Mouse (Mus musculus): ENCODE results near the gene Lsm6.
"Not testable (repeated sequence)": the region's sequence is repeated elsewhere in the genome, so short reads cannot be mapped to it uniquely, and the experiment has no call there.

Gene Lsm6

DNA sequence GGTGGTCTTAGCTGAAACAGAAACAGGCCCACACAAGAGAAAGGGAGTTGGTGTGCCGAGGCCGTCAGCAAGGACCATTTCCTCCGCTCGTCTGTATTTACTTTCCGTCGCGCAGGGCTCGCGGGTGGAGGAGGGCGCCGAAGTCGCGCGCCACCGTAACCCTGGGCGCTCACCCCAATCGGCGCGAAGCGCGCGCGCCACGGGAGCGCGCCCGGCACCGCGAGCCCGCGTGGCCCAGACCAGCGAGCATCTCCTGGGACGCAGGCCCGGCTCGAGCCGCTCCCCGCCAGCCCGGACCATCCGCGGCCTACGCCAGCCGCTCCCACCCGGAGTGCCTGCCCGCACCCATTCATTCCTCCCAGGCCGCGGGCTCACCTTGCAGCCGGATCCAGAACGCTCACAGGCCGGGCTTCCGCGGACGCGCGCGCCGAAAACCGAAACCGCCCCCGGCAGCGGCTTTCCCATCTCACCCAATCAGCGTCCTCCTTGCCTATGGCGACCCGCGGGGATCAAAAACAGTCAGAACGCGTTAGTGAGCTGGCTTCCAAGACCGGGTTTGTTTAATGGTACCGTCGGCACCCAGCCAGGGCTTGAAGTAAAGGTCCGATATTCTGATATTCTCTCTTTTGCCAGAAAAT, at the start of gene Lsm6:
Gene Lsm6, minus strand, starts transcription at position 468 of the 638 bp plus-strand sequence.
- peak; percentile 99 for DNase-seq

GRCm38 (mm10) chr8:78867036-78867435, 46.1 kb upstream of the Lsm6 start:
- no peak for DNase-seq

- no peak for DNase-seq
Observed at GRCm38 (mm10) chr8:78863001-78863400, 42.1 kb upstream of the Lsm6 start.

DNA sequence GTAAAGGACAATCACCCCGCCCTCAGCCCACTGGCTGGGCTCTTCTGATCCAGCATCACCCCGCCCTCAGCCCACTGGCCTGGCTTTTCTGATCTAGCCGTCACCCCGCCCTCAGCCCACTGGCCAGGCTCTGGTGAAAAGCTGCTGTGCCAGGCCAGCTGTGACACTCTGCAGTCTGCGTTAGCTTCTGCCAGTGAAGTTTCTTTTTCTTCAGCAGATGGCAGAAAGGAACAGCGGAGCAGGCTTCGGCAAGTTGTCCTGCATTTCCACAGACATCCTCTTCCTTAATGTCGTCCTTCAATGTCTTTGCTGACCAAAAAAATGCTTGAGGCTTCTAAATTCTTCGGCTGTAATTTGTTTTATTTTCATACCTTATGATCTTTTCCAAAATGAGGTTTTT, 41.1 kb upstream of the Lsm6 start:
- DNase-seq: no peak

- DNase-seq: no peak
Observed at GRCm38 (mm10) chr8:78860789-78861188, 39.8 kb upstream of the Lsm6 start.

DNA sequence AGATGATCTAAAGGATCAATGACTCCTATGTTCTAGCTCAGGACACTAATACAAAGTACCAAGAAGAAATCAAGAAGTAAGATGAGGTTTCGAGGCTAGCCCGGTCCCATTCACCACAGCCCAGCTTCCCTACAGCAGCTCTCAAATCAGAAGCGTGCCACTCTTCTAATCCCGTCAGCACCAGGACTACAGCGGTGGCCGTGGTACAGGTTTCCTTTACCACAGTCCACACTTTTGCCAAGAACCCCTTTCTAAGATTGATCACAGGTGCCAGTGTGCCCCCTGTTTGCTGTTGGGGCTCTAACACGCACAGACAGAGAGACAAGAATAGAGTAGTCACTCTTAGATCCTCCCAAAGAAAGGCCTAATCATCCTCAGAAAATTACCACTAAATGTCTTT, 36.5 kb upstream of the Lsm6 start:
- DNase-seq: no peak

- DNase-seq: no peak
Observed at GRCm38 (mm10) chr8:78852279-78852678, 31.3 kb upstream of the Lsm6 start.

- DNase-seq: no peak
Observed at GRCm38 (mm10) chr8:78847240-78847639, 26.3 kb upstream of the Lsm6 start.

DNA sequence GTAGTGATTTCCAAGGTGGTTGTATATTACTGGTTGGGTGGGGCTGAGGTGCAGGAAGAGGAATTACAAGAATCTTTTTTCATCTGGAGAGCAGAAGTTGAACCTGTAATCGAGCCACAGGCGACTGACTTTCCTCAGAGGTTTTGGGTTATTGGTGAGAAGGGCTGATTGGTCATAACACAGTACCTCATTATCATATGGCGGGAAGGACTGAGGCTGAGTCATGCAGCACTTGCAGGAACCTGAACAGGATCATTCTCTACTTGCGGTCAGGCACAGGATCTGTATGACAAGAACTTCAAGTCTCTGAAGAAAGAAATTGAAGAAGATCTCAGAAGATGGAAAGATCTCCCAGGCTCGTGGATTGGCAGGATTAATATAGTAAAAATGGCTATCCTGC, 23.6 kb upstream of the Lsm6 start:
- no peak for DNase-seq

DNA sequence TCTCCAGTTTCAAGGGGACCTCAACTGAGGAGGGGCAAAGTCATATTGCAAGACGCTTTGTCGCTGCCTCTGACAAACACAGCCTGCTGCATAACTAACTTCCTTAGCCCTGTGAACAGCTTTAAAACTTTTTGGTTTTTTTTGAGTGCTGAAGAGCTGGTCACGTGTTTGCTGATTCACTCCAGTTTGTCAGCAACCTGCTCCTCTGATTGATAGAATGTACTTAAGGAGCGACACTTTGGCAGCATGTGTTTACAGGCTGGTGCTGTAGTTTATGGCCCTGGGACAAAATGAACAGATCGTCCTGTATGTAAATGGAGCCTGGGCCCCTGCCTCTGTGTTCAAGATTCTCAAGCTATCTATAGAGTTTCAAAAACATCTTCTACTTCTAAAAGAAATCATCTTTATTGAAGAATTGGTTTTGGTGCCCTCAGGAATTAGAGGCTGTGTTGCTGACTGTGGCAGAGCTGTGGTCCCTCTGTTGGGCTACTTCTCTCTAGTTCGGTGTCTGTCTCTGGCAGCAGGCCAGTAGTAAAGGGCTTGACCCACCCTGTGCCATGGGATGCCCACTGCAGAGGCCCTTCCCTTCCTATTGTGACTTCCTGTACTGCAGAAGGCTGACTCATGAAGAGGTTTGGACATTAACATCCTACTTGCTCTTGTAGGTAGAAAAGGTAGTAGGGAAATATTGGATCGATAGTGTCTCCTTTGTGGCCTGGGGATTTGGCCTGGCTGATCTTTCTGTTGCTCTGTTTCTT, 17.9 kb upstream of the Lsm6 start:
- no peak for DNase-seq

- DNase-seq: no peak
Observed at GRCm38 (mm10) chr8:78836091-78836490, 15.2 kb upstream of the Lsm6 start.

DNA sequence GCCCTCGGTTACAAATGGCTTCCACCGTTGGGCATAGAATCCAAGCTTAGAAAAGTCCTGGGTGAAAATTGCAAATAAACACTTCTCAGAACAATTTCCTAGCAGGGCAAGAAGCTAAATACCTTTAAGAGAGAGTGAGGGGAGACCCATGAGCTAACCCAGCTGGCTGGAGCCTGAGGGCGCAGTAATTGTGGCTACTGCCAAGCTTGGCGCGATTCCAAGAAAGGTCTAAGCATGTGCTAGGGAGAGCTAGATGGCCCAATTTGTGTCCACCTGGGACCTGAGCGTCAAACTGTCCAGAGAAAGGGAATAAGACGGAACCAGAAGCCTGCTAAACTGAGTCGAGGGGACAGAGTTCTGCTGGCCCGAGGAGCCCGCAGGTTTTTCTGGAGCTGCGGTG, 7.5 kb upstream of the Lsm6 start:
- no peak for DNase-seq

- no peak for DNase-seq
Observed at GRCm38 (mm10) chr8:78824515-78824914, 3.6 kb upstream of the Lsm6 start.

- not testable (repeated sequence) for DNase-seq
Observed at GRCm38 (mm10) chr8:78819973-78820372, 967 bp downstream of the Lsm6 start.

DNA sequence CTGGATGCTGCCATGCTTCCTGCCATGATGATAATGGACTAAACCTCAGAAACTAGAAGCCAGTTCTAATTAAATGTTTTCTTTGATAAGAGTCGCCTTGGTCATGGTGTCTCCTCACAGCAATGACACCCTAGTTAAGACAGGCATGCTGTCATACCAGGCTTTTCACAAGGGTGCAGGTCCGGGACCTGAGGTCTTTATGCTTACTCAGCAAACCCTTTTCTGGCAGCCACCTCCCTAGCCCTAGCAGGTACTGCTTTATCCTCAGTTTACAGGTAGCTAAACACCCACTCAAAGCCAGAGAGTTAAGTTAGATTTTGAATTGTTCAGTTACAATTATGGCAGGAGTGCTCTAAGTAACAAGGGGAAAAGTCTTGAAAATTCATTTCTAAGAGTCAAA, 6.2 kb downstream of the Lsm6 start:
- no peak for DNase-seq

- no peak for DNase-seq
Observed at GRCm38 (mm10) chr8:78813021-78813420, 7.9 kb downstream of the Lsm6 start.

DNA sequence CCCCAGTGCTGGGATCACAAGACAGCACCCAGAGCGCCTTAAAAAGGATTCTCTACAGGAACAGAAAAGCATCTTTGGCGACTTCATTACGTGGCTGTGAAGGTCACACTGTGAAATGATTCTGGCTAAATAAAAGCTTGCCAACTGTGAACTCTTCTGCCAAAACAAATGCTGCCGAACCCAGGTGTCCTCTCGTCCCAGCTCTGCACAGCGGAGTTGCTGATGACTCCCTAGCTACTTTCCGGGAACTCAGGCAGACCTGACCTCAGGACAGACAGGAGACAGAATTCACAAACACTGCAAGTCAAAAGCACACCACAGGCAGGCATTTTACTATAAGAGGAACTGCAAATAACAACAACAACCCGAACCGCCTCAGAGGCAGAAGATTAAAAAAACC, 8.5 kb downstream of the Lsm6 start:
- no peak for DNase-seq

GRCm38 (mm10) chr8:78811748-78812147, 9.2 kb downstream of the Lsm6 start:
- no peak for DNase-seq

DNA sequence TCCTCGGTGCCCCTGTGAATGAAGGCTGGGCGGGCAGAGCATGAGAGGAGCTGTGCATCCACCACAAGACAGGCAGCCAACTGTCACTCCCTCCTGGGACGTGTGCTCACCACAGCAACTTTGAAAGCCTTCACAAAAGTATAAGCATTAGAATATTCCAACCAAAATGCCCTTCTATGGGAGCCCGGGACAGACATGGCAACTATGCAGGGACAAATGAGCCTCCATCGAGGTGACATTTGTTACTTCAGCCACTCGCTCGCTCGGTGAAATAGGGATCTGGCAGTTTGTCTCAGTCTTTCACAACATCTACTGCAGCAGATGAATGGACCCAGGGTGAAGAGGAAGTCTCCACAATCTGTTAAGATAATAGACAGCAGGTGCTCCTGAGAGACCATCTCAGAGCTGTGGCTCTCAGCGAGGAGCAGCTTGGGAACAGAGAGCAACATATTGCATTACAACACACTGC, 10.7 kb downstream of the Lsm6 start:
- no peak for DNase-seq

- no peak for DNase-seq
Observed at GRCm38 (mm10) chr8:78809454-78810206, 11.3 kb downstream of the Lsm6 start.

GRCm38 (mm10) chr8:78808888-78809287, 12.1 kb downstream of the Lsm6 start:
- DNase-seq: no peak

DNA sequence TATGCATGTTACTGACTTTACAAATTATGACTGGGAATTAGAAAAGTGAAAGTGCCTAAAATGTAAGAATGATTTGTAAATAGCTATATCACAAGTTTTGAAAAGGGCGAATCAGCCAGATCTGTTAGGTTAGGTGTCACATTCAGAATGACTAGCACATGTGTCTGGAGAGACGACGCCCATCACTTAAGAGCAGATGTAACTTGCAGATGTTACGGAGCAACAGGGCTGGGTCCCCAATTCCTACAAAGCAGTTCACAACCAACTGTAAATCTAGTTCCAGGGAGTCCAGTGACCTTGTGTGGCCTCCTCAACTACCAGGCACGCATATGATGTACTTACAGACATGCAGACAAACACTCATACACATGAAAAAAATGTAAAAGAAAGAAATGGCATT, 12.5 kb downstream of the Lsm6 start:
- DNase-seq: no peak

- DNase-seq: no peak
Observed at GRCm38 (mm10) chr8:78807283-78807682, 13.7 kb downstream of the Lsm6 start.

DNA sequence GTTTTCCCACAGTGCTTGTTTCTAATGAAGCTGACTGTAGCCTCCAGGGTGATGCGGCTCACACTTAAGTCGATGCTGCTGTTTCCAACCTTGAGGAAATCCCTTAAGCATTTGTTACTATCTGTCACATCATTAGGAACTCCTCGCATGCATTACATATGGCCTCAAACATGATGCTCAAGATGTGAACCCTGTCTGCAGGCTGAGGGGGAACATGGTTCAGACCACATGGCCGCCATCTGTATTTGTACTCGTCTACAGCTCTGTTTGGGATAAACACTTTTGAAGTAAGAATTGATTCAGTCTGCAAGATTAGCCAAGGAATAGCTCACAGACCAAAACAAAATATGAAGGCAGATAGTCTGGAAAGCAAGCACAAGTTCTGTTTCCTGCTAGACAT, 14.9 kb downstream of the Lsm6 start:
- DNase-seq: no peak
